Mouse (Mus musculus): ENCODE data around the gene Rps5.
"Not testable (repeated sequence)": the region's sequence is repeated elsewhere in the genome, so short reads cannot be mapped to it uniquely, and the experiment has no call there.

Gene Rps5

GRCm38 (mm10) chr7:12921705-12922465, at the start of gene Rps5:
Gene Rps5 (plus strand): TSS chr7:12922290.
- peak; percentile 98 for DNase-seq (ENCODE audit: low spot score in 2 of 2)

GRCm38 (mm10) chr7:12874301-12874700, 47.8 kb upstream of the Rps5 start:
- DNase-seq (ENCODE audit: low spot score in 2 of 2) = no peak

GRCm38 (mm10) chr7:12880036-12880435, 42.1 kb upstream of the Rps5 start:
- no peak for DNase-seq (ENCODE audit: low spot score in 2 of 2)

- not testable (repeated sequence) for DNase-seq (ENCODE audit: low spot score in 2 of 2)
Measured at GRCm38 (mm10) chr7:12880497-12880896, 41.6 kb upstream of the Rps5 start.

GRCm38 (mm10) chr7:12880911-12881660, 41.0 kb upstream of the Rps5 start, which contains the start of gene Zfp128:
Gene Zfp128 (plus strand): TSS chr7:12881177.
- DNase-seq (ENCODE audit: low spot score in 2 of 2) = peak; percentile 93 to 94

- DNase-seq (ENCODE audit: low spot score in 2 of 2) = no peak
Measured at GRCm38 (mm10) chr7:12886563-12887266, 35.4 kb upstream of the Rps5 start.

- DNase-seq (ENCODE audit: low spot score in 2 of 2) = no peak
Measured at GRCm38 (mm10) chr7:12887585-12887984, 34.5 kb upstream of the Rps5 start.

GRCm38 (mm10) chr7:12890928-12891327, 31.2 kb upstream of the Rps5 start:
- DNase-seq (ENCODE audit: low spot score in 2 of 2) = no peak

- no peak for DNase-seq (ENCODE audit: low spot score in 2 of 2)
Measured at GRCm38 (mm10) chr7:12891334-12891733, 30.8 kb upstream of the Rps5 start.

- peak; percentile 88 to 94 for DNase-seq (ENCODE audit: low spot score in 2 of 2)
Measured at GRCm38 (mm10) chr7:12897655-12898410, 24.3 kb upstream of the Rps5 start, which contains the start of gene Zscan22. Gene Zscan22 (plus strand): TSS chr7:12897815.

- no peak for DNase-seq (ENCODE audit: low spot score in 2 of 2)
Measured at GRCm38 (mm10) chr7:12901517-12901916, 20.6 kb upstream of the Rps5 start.

GRCm38 (mm10) chr7:12903623-12904022, 18.5 kb upstream of the Rps5 start:
- no peak for DNase-seq (ENCODE audit: low spot score in 2 of 2)

GRCm38 (mm10) chr7:12905146-12905545, 16.9 kb upstream of the Rps5 start:
- DNase-seq (ENCODE audit: low spot score in 2 of 2) = no peak

GRCm38 (mm10) chr7:12909498-12909962, 12.6 kb upstream of the Rps5 start:
- peak; percentile 55 to 70 for DNase-seq (ENCODE audit: low spot score in 2 of 2)

- peak; percentile 50 to 61 for DNase-seq (ENCODE audit: low spot score in 2 of 2)
Measured at GRCm38 (mm10) chr7:12910181-12910668, 11.9 kb upstream of the Rps5 start.

GRCm38 (mm10) chr7:12913556-12913955, 8.5 kb upstream of the Rps5 start:
- DNase-seq (ENCODE audit: low spot score in 2 of 2) = no peak

- DNase-seq (ENCODE audit: low spot score in 2 of 2) = not testable (repeated sequence)
Measured at GRCm38 (mm10) chr7:12920495-12920894, 1.6 kb upstream of the Rps5 start.

GRCm38 (mm10) chr7:12921318-12921704, 779 bp upstream of the Rps5 start:
- DNase-seq (ENCODE audit: low spot score in 2 of 2) = peak in 1 of 2 experiments; percentile 26

- DNase-seq (ENCODE audit: low spot score in 2 of 2) = no peak
Measured at GRCm38 (mm10) chr7:12922729-12923128, 639 bp downstream of the Rps5 start.

- DNase-seq (ENCODE audit: low spot score in 2 of 2) = no peak
Measured at GRCm38 (mm10) chr7:12926316-12926715, 4.2 kb downstream of the Rps5 start.

GRCm38 (mm10) chr7:12927191-12927680, 5.1 kb downstream of the Rps5 start, which contains the start of gene Rnf225:
Gene Rnf225 (plus strand): TSS chr7:12927416.
- DNase-seq (ENCODE audit: low spot score in 2 of 2) = no peak
